Mouse (Mus musculus) embryonic facial prominence, embryonic 15.5 days (tissue): ENCODE data around the gene Gm45713. TPM values are rescaled to one million over a fixed set of nuclear protein-coding genes. Genes with fewer than 3 reads are reported as not detected.
"Not testable (repeated sequence)": the region's sequence is repeated elsewhere in the genome, so short reads cannot be mapped to it uniquely, and the experiment has no call there.

ENCODE experiments used
- ATAC-seq: fragments of 200-750 bp; cut with Nextera tagmentation; 2 replicates; pipeline ENCODE4 v1.8.0; 2017; ENCODE audit warnings: low read depth, moderate TSS enrichment; ENCODE audit not compliant: insufficient number of reproducible peaks, low FRiP score, low TSS enrichment
- H3K27ac ChIP-seq: fragments of 300-500 bp; sonication (generic); replicated peaks from 2 replicates; pipeline ENCODE4 v1.5.1; 2015; ENCODE audit warnings: mild to moderate bottlenecking, inconsistent platforms
- H3K27me3 ChIP-seq: fragments of 300-500 bp; sonication (generic); 2 replicates; pipeline ENCODE4 v1.6.1; 2015; ENCODE audit warnings: inconsistent platforms
- H3K36me3 ChIP-seq: fragments of 300-500 bp; sonication (generic); 2 replicates; pipeline ENCODE4 v1.6.1; 2015; ENCODE audit warnings: mild to moderate bottlenecking, inconsistent platforms
- H3K4me1 ChIP-seq: fragments of 300-500 bp; sonication (generic); 2 replicates; pipeline ENCODE4 v1.6.1; 2015; ENCODE audit warnings: inconsistent platforms
- H3K4me2 ChIP-seq: fragments of 300-500 bp; sonication (generic); replicated peaks from 2 replicates; pipeline ENCODE4 v1.6.1; 2015; ENCODE audit warnings: mild to moderate bottlenecking, inconsistent platforms
- H3K4me3 ChIP-seq: fragments of 300-500 bp; sonication (generic); replicated peaks from 2 replicates; pipeline ENCODE4 v1.5.1; 2015; ENCODE audit warnings: mild to moderate bottlenecking, inconsistent platforms
- H3K9ac ChIP-seq: fragments of 300-500 bp; sonication (generic); 2 replicates; pipeline ENCODE4 v1.6.1; 2015; ENCODE audit warnings: inconsistent platforms
- H3K9me3 ChIP-seq: fragments of 300-500 bp; sonication (generic); replicated peaks from 2 replicates; pipeline ENCODE4 v1.6.1; 2016; ENCODE audit warnings: inconsistent platforms
- WGBS: fragments of 180-500 bp; shearing (Covaris S2); methylation state at CpG from one replicate; pipeline ENCODE4 v1.1.7; 2015; 5-methylcytosine and 5-hydroxymethylcytosine counted together
- polyA plus RNA-seq: library from polyadenylated mRNA; unstranded; fragments of >200 nt; fragmentation: Nextera tagmentation; extraction: Ambion mirVana; gene quantifications from 2 replicates; pipeline ENCODE4 v1.2.1, GENCODE M21; 2015

Gm45713 gene
- polyA plus RNA-seq, 1 experiment from 2014 or later, result 0.12 TPM

GRCm38 (mm10) chr7:45154096-45154992 is 18.3 kb upstream of the Gm45713 start, which contains the start of the genes Pih1d1 and Aldh16a1:
Gene Pih1d1, plus strand, starts transcription at chr7:45154303.
Gene Aldh16a1, minus strand, starts transcription at chr7:45154584.
- Histone ChIP-seq H3K27me3 (no peaks in the 10 kb centered on the region), H3K27ac (peak within 1 kb of the TSS; percentile 98), H3K4me3 (peak within 1 kb of the TSS; percentile 75), H3K9ac (peak within 1 kb of the TSS; percentile 84), H3K4me1 (peaks cover 26% of the 10 kb centered on the region), H3K4me2 (peak within 1 kb of the TSS; percentile 70), H3K36me3 (peaks cover 17% of the 10 kb centered on the region), H3K9me3 (no peaks in the 10 kb centered on the region)
- peak; percentile 96 for ATAC-seq
- WGBS, result 4% methylated on average over 69 of the region's 69 CpGs

- H3K36me3 ChIP-seq, result peaks cover 9% of the 10 kb centered on the region
- H3K27me3 ChIP-seq, result no peaks in the 10 kb centered on the region
- H3K27ac ChIP-seq, result peak overlapping the region; percentile 98
- peaks cover 26% of the 10 kb centered on the region for H3K4me1 ChIP-seq
- peak overlapping the region; percentile 84 for H3K9ac ChIP-seq
- H3K9me3 ChIP-seq, result no peaks in the 10 kb centered on the region
- H3K4me3 ChIP-seq, result peak overlapping the region; percentile 75
- peak overlapping the region; percentile 70 for H3K4me2 ChIP-seq
- no peak for ATAC-seq
- WGBS, result 2% methylated on average over 5 of the region's 5 CpGs
These were observed 17.6 kb upstream of the Gm45713 start for GRCm38 (mm10) chr7:45153586-45153985.

- not testable (repeated sequence) for H3K27ac ChIP-seq, H3K36me3 ChIP-seq, H3K9me3 ChIP-seq, ATAC-seq, H3K9ac ChIP-seq, H3K27me3 ChIP-seq
- H3K4me3 ChIP-seq, result peak overlapping the region; percentile 75
- 92% methylated on average over 2 of the region's 2 CpGs for WGBS
- peaks cover 26% of the 10 kb centered on the region for H3K4me1 ChIP-seq
- H3K4me2 ChIP-seq, result peak overlapping the region; percentile 70; the same call in 1 of the 2 replicates
These were observed 17.0 kb upstream of the Gm45713 start for GRCm38 (mm10) chr7:45153052-45153451.

- Histone ChIP-seq H3K4me3 (no peak overlapping the region), H3K9ac (no peak overlapping the region), H3K27ac (no peak overlapping the region), H3K27me3 (no peaks in the 10 kb centered on the region), H3K4me2 (no peak overlapping the region), H3K4me1 (peaks cover 26% of the 10 kb centered on the region), H3K36me3 (peaks cover 11% of the 10 kb centered on the region), H3K9me3 (no peaks in the 10 kb centered on the region)
- no peak for ATAC-seq
- 41% methylated on average over 11 of the region's 11 CpGs for WGBS
These were observed 15.3 kb upstream of the Gm45713 start for GRCm38 (mm10) chr7:45151303-45151702.

GRCm38 (mm10) chr7:45150321-45150720 is 14.3 kb upstream of the Gm45713 start:
- 45% methylated on average over 4 of the region's 4 CpGs for WGBS
- no peak overlapping the region for H3K4me3 ChIP-seq
- no peak overlapping the region for H3K4me2 ChIP-seq
- H3K9ac ChIP-seq, result no peak overlapping the region
- H3K4me1 ChIP-seq, result peaks cover 23% of the 10 kb centered on the region
- H3K27ac ChIP-seq, result peak overlapping the region; percentile 39; the same call in 1 of the 2 replicates
- no peaks in the 10 kb centered on the region for H3K9me3 ChIP-seq
- no peak for ATAC-seq
- H3K36me3 ChIP-seq, result peaks cover 21% of the 10 kb centered on the region
- no peaks in the 10 kb centered on the region for H3K27me3 ChIP-seq

GRCm38 (mm10) chr7:45149545-45149944 is 13.5 kb upstream of the Gm45713 start:
- no peaks in the 10 kb centered on the region for H3K27me3 ChIP-seq
- no peak overlapping the region for H3K27ac ChIP-seq
- no peak overlapping the region for H3K4me2 ChIP-seq
- no peaks in the 10 kb centered on the region for H3K9me3 ChIP-seq
- no peak overlapping the region for H3K4me3 ChIP-seq
- no peak for ATAC-seq
- peaks cover 29% of the 10 kb centered on the region for H3K36me3 ChIP-seq
- peaks cover 17% of the 10 kb centered on the region for H3K4me1 ChIP-seq
- 68% methylated on average over 6 of the region's 6 CpGs for WGBS
- H3K9ac ChIP-seq, result no peak overlapping the region

GRCm38 (mm10) chr7:45148534-45149098 is 12.6 kb upstream of the Gm45713 start:
- H3K27ac ChIP-seq, result no peak overlapping the region
- no peaks in the 10 kb centered on the region for H3K9me3 ChIP-seq
- no peaks in the 10 kb centered on the region for H3K27me3 ChIP-seq
- H3K36me3 ChIP-seq, result peaks cover 38% of the 10 kb centered on the region
- H3K4me3 ChIP-seq, result no peak overlapping the region
- H3K4me2 ChIP-seq, result no peak overlapping the region
- 63% methylated on average over 4 of the region's 4 CpGs for WGBS
- no peak overlapping the region for H3K9ac ChIP-seq
- H3K4me1 ChIP-seq, result peaks cover 17% of the 10 kb centered on the region
- ATAC-seq, result no peak

GRCm38 (mm10) chr7:45147899-45148298 is 11.9 kb upstream of the Gm45713 start:
- peaks cover 17% of the 10 kb centered on the region for H3K4me1 ChIP-seq
- H3K4me2 ChIP-seq, result no peak overlapping the region
- no peak overlapping the region for H3K27ac ChIP-seq
- no peaks in the 10 kb centered on the region for H3K9me3 ChIP-seq
- no peaks in the 10 kb centered on the region for H3K27me3 ChIP-seq
- peaks cover 44% of the 10 kb centered on the region for H3K36me3 ChIP-seq
- no peak for ATAC-seq
- no peak overlapping the region for H3K9ac ChIP-seq
- 89% methylated on average over 11 of the region's 11 CpGs for WGBS
- H3K4me3 ChIP-seq, result no peak overlapping the region

GRCm38 (mm10) chr7:45147267-45147666 is 11.2 kb upstream of the Gm45713 start:
- Histone ChIP-seq H3K9ac (no peak overlapping the region), H3K4me3 (no peak overlapping the region), H3K9me3 (no peaks in the 10 kb centered on the region), H3K27me3 (no peaks in the 10 kb centered on the region), H3K4me2 (no peak overlapping the region), H3K4me1 (peaks cover 17% of the 10 kb centered on the region), H3K27ac (no peak overlapping the region), H3K36me3 (peaks cover 51% of the 10 kb centered on the region)
- no peak for ATAC-seq
- WGBS, result 90% methylated on average over 11 of the region's 11 CpGs

- H3K9ac ChIP-seq, result no peak overlapping the region
- H3K4me3 ChIP-seq, result no peak overlapping the region
- H3K4me1 ChIP-seq, result peaks cover 1% of the 10 kb centered on the region; the same call in 1 of the 2 replicates
- no peak overlapping the region for H3K4me2 ChIP-seq
- H3K27ac ChIP-seq, result no peak overlapping the region
- WGBS, result 96% methylated on average over 8 of the region's 8 CpGs
- no peak for ATAC-seq
- H3K36me3 ChIP-seq, result peaks cover 62% of the 10 kb centered on the region
- H3K27me3 ChIP-seq, result no peaks in the 10 kb centered on the region
- H3K9me3 ChIP-seq, result no peaks in the 10 kb centered on the region
These were observed 9.4 kb upstream of the Gm45713 start for GRCm38 (mm10) chr7:45145460-45145859.

- H3K4me2 ChIP-seq, result no peak overlapping the region
- no peak overlapping the region for H3K9ac ChIP-seq
- H3K27ac ChIP-seq, result no peak overlapping the region
- H3K4me3 ChIP-seq, result no peak overlapping the region
- H3K9me3 ChIP-seq, result no peaks in the 10 kb centered on the region
- peaks cover 62% of the 10 kb centered on the region for H3K36me3 ChIP-seq
- no peaks in the 10 kb centered on the region for H3K27me3 ChIP-seq
- no peak for ATAC-seq
- no peaks in the 10 kb centered on the region; the same call in 1 of the 2 replicates for H3K4me1 ChIP-seq
- 88% methylated on average over 13 of the region's 13 CpGs for WGBS
These were observed 8.5 kb upstream of the Gm45713 start for GRCm38 (mm10) chr7:45144368-45145174.
